Mouse (Mus musculus) cerebellum, adult 11 months (tissue): ENCODE results near the gene Dlg1.

Experiments used
- DNase-seq: peaks from one replicate; pipeline ENCODE4 v3.0.0; 2022

Dlg1 gene

DNA sequence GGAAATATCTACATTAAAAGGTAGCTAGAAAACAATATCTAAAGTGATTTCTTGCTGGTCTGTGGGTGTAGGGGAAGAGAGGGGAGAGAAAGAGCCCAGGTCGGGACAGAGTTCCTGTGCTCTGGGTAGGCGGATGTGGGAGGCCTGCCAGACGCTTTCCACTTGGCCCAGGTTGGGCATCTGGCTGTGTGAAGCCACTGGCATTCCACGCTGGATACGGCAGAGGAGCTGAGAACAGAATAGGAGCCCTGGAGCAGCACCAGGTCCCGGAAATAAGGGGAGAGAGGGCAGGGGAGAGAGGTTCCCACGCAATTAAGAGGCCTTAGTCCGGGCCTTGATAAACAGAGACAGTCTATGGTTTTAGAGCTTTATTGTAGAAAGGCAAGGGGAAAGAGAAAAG, 77.0 kb downstream of the Dlg1 start:
- peak; percentile 56 for DNase-seq

GRCm38 (mm10) chr16:31740704-31741103, 77.5 kb downstream of the Dlg1 start:
- no peak for DNase-seq

GRCm38 (mm10) chr16:31750526-31750925, 87.3 kb downstream of the Dlg1 start:
- no peak for DNase-seq

DNA sequence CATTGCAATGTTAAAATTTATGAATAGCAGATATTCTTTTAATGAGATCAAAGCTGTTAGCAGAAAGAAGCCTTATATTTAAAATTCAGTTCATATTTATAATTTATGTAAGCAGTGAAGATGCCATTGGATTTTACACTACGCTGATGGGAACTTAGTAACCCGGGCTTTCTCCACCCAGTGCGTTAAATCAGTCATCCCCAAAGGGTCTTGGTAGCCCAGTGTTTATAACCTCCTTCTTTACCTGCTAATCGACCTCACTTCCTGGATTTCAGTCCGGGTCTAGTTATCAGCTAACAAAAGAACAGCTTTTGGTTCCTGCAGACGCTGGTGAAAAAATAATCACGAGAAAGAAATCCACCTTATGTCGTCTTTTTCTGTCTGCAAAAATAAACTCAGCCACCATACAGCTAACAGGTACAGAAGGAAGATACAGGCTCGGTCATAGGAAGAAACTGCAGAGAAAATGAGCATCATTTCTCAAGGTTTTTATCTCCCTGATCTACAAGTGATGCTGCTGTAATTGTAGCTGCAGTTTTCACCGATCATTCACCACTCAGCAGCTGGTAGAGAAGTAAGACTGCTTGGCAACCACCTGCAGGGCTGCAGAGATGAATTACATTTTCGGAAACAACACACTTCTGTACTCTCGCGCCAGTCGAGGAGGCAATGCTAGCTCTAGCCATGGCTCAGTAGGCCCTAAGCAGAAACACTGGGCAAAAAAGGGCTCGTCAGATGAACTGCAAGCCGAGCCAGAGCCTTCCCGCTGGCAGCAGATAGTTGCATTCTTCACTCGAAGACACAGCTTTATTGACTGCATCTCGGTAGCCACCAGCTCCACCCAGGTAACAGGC, 91.2 kb downstream of the Dlg1 start:
- peak; percentile 57 for DNase-seq

DNA sequence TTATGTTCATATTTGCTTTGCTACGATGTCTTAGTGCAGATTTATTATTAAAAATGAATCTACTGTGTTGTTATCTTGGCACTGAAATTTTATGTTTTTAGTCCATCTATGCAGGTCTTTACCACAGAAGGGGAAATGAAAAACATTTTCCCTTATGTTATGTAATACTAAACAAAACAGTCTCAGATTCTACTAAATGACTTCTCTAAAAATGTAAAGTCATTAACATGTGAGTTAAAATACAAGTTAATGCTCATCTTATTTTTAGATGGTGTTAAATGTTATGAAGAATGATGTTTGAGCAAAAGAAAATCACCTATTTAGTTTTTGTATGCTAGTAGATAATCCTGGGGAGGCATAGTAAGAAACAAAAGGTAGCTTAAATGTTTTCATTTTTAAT, 91.8 kb downstream of the Dlg1 start:
- no peak for DNase-seq

DNA sequence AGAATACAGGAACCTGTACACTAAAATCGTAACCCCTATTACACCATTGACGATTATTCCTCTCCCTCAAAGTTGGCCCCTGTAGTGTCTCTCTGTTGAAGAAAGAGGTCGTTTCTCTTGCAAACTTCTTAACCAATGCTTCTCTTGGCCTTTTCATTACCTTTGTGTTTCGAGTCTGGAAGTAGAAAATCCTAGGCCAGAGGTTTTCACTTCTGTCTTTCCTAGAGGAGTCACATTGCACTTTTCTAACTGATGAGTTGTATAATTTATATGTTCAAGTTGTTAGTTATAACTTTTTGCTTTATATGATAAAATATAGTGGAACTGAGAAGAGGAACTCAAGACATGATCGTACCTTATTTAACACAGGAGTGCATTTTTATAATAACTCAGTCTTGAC, 93.2 kb downstream of the Dlg1 start:
- no peak for DNase-seq

DNA sequence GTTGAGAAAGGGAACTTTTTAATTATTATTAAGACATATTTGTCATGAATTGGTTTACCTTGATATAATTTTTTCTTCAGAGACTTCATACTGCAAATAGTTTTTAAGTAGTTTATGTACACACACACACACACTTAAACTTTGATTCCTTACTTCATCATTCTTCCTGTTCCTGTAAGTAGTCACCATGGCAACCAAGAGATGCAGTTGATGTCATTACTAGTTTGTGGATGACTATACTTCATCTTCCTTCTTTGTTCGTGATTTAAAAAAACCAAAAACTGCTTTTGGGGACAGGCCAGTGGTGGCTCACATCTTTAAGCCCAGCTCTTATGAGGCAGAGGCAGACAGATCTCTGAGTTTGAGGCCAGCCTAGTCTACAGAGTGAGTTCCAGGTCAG, 94.4 kb downstream of the Dlg1 start:
- DNase-seq: no peak

DNA sequence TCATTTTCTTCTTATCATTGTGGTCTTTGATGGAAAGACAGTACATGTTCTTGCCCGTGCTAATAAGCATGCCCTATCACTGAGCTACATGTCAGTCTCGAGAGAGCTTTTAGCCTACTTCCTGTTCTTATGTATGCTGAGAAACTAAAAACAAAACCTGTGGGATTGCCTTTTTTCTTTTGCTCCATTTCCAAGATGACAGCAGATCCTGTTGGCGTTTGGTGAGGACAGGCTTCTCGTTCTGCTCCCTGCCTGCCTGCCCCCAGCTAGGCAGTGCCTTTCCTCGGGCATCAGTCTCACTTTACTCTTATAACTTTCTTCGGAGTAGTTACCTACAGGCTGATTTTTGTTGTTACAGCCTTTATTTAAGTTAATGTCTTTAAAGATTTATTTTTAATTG, 96.2 kb downstream of the Dlg1 start:
- no peak for DNase-seq

GRCm38 (mm10) chr16:31766298-31766697, 103.1 kb downstream of the Dlg1 start:
- DNase-seq: no peak

GRCm38 (mm10) chr16:31766715-31767114, 103.5 kb downstream of the Dlg1 start:
- no peak for DNase-seq

DNA sequence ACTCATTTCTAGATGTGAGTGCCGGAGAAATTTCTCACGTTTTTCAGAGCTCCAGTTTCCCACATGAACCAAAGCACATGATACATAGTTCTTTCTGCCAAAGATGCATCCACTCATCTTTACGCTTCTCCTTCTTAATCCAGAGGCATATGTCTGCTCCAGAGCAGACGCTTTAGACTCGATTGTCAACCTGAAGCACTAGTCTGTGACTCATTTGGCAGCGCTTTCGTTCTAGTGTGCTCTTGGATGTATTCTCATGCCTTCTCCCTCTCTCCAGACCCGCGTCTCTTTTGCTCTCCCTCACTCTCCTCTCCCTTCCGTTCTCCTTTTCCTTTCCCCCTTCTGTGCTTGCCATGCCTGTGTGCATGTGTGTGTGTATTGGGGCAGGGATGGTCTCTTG, 112.7 kb downstream of the Dlg1 start:
- DNase-seq: no peak

GRCm38 (mm10) chr16:31781015-31781414, 117.8 kb downstream of the Dlg1 start:
- no peak for DNase-seq

GRCm38 (mm10) chr16:31790056-31790455, 126.8 kb downstream of the Dlg1 start:
- DNase-seq: no peak

DNA sequence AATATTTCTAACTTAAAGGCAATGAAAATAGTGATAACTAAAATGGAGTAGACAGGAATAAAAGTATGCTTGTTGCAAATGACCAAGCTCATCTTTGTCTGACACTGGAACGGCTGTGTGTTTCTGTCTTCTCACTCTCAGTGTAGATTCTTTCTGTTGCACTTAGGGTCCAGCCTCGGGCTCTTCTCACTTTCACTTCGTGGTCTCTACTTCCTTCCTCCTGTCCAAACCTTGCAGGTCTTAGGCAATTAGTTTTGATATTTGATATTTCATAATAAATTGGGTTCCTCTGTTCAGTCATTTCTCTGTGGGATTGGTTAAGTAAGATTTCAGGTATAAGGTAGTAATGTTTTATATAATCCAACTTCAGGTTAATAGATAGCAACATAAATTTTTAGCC, 140.4 kb downstream of the Dlg1 start:
- DNase-seq: no peak

- DNase-seq: peak; percentile 8
Observed at GRCm38 (mm10) chr16:31826049-31826448, 162.8 kb downstream of the Dlg1 start.

GRCm38 (mm10) chr16:31830726-31831125, 167.5 kb downstream of the Dlg1 start:
- DNase-seq: no peak

- no peak for DNase-seq
Observed at GRCm38 (mm10) chr16:31832630-31833422, 169.6 kb downstream of the Dlg1 start.

DNA sequence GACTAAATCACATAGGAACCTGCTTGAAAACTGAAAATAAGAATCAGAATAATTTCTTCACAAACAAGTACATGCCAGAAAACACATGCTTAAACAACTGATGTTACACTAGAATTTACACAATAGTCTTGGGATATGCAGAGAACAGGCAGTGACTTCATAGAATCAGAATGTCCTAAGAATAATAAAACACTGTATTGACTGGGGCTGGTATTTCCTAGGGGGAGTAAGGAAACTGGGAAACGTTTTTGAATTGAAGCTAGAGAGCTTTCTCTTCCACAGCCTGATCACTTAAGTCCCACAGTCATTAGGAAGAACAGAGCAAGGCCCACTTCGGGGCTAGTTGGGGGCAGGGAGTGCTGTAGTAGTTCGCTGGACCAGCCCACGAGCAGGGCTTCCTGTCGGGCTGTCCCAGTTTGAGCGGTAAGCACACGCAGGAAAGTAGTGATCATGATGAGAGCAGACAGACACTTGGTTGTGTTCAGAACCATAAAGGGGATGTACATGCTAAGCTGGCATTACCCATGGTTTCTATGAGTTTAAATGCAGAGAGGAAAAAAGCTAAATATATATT, 170.9 kb downstream of the Dlg1 start:
- no peak for DNase-seq

DNA sequence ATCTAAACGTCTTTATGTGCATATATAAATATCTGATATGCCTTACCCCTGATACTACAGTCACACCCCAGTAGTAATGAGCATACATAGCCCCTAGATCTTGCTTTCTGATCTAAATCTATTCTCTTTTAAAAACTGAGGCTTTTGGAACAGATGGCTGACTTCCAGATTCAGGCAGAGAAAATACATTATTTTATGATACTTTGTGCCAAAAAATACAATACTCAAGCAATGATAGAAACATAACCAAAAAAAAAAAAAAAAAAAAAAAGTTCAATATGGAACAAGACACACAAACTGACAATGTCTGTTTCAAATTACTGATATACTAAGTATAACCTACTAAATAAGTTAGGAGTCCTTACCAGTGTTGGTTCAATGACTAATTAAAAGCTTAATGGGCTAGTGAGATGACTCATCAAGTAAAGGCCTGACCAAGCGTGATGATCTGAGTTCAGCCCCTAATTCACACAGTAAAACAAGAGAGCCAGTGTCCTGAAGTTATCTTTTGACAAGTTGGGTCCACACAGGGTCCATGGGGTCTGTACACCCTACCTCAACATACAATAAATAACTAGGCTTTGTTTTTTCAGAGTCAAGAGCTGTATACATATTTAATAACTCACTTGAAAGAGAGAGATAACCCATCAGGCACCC, 171.5 kb downstream of the Dlg1 start:
- no peak for DNase-seq

DNA sequence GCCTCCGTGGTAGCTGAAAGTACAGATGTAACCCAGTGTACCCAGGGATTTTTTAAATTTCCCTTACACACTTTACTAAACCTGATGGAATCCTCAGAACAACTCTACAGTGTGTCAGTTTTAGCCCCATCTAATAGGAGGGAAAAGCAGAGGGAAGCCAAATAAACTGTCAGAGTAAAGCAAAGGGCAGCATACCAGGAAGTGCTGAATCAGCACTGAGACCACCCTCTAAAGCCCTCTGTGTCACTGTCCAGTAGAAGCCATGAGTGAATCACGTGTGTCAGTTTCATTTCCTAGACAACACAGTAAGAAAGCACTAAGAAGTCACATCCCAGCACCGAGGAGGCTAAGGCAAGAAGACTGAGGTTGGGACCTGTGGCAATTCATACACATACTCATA, 174.1 kb downstream of the Dlg1 start:
- DNase-seq: no peak

DNA sequence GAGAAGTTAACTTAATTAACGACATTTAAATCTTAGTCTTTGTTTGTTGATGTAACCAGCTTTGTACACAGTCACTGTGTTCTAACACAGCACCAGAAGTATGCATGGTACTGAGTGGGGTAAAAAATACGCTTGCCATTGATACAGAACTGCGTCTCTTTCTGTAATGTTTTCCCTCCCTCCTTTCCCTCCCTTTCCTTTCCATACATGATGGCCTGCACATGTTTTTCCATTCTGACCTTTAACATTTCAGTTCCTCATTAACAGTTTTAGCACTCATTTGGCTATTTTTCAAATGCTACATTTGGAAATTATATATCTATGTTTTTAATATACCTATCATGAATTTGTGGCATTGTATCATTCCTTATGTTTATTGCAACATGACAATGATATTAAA, 181.0 kb downstream of the Dlg1 start:
- DNase-seq: no peak

DNA sequence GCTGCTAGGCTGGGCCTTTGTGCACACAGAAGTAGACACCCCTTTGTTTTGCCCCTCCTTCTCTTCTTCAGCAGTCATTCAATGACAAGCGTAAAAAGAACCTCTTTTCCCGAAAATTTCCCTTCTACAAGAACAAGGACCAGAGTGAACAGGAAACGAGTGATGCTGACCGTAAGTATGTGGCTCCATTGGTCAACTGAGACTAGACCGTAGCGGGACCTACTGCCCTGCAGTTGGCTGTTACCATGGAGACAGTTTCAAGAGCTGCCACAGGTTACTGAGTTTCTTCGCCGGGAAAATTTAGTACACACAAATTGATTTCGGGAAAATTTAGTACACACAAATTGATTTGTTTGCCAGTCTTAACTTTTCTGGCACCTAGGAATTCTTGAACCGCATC, 183.5 kb downstream of the Dlg1 start:
- no peak for DNase-seq

DNA sequence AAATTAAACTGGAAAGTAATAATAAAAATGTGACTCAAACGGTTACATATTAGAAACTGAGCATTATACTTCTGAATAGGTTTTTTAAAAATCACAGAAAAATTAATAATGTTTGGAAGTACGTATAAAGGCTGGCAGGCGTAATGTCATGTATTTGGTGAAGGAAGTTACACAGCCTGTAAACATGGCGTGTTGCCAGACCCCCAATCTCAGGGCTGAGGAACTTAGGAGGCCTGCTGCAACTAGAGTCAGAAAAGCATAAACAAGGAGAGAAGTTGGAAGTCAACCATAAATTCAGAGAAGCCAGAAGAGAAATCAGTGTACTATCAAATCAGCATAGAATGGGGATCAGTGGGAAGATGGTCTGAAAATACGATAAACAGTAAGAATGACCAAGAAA, 200.7 kb downstream of the Dlg1 start:
- no peak for DNase-seq
